Mouse (Mus musculus) neural tube, embryonic 15.5 days (tissue): ENCODE measurements around the gene Jazf1. TPM values are rescaled to one million over a fixed set of nuclear protein-coding genes. Genes with fewer than 3 reads are reported as not detected.

Source experiments
- ATAC-seq: fragments of 200-750 bp; cut with Nextera tagmentation; 2 replicates; pipeline ENCODE4 v1.8.0; 2017; ENCODE audit warnings: mild to moderate bottlenecking, moderate TSS enrichment, moderate library complexity; ENCODE audit not compliant: low FRiP score
- H3K27ac ChIP-seq: fragments of 300-500 bp; sonication (generic); replicated peaks from 2 replicates; pipeline ENCODE4 v1.5.1; 2015; ENCODE audit warnings: mild to moderate bottlenecking, inconsistent platforms
- H3K27me3 ChIP-seq: fragments of 300-500 bp; sonication (generic); replicated peaks from 2 replicates; pipeline ENCODE4 v1.6.1; 2015; ENCODE audit warnings: inconsistent platforms
- H3K36me3 ChIP-seq: fragments of 300-500 bp; sonication (generic); 2 replicates; pipeline ENCODE4 v1.6.1; 2015; ENCODE audit warnings: inconsistent platforms
- H3K4me1 ChIP-seq: fragments of 300-500 bp; sonication (generic); 2 replicates; pipeline ENCODE4 v1.6.1; 2015; ENCODE audit warnings: inconsistent platforms
- H3K4me2 ChIP-seq: fragments of 300-500 bp; sonication (generic); 2 replicates; pipeline ENCODE4 v1.6.1; 2015; ENCODE audit warnings: inconsistent platforms, mild to moderate bottlenecking, moderate library complexity
- H3K4me3 ChIP-seq: fragments of 300-500 bp; sonication (generic); replicated peaks from 2 replicates; pipeline ENCODE4 v1.5.1; 2015; ENCODE audit warnings: mild to moderate bottlenecking, inconsistent platforms
- H3K9ac ChIP-seq: fragments of 300-500 bp; sonication (generic); replicated peaks from 2 replicates; pipeline ENCODE4 v1.6.1; 2015; ENCODE audit warnings: mild to moderate bottlenecking, inconsistent platforms
- H3K9me3 ChIP-seq: fragments of 300-500 bp; sonication (generic); replicated peaks from 2 replicates; pipeline ENCODE4 v1.6.1; 2016; ENCODE audit warnings: inconsistent platforms
- WGBS: fragments of 180-500 bp; shearing (Covaris S2); methylation state at CpG from one replicate; pipeline ENCODE4 v1.1.7; 2015; ENCODE audit warnings: mixed read lengths; 5-methylcytosine and 5-hydroxymethylcytosine counted together
- polyA plus RNA-seq: library from polyadenylated mRNA; unstranded; fragments of >200 nt; fragmentation: Nextera tagmentation; extraction: Ambion mirVana; gene quantifications from 2 replicates; pipeline ENCODE4 v1.2.1, GENCODE M21; 2015

The Jazf1 gene
- 53.5 and 58.3 TPM in 2 replicates for polyA plus RNA-seq

DNA sequence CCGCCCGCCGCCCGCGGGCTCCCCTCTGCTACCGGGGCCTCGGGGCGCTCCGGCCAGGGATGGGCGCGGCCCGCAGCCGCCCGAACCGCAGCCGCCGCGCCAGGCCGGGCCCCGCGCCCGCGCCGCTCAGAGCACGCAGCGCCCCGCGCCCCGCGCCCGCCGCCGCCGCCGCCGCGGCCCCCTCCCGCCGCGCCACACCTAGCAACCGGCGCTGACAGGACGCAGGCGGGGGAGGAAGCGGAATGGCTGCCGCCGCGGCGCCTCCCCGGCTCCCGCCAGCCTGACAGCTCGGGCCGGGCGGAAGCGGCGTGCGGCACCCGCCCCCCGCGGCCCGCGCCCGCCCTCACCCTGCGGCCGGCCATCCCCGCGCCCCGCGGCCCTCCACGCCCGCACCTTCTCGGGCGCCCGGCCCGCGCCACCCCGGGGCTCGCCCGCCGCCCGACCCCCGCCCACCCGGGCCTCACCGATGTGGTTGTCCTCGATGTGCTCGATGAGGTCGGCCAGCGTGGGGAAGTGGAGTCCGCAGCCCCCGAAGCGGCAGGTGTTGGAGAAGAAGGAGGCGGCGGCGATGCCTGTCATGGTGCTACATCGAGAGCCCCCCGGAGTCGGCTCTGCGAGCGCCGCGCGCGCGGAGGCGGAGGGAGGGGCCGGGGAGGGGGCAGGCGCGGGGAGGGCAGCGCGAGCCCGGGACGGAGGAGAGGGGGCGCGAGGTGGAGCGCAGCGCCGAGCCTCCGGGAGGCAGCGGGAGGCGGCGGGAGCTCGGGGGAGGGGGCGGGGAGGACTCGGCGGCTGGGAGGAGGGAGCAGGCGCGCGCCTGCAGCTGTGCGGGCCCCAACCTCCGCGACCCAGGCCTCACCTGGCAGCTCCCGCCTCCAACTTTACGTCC lies at the start of gene Jazf1:
Gene Jazf1 (minus strand): TSS at position 643 of the 886 bp plus-strand sequence.
- ATAC-seq: peak; percentile 82
- H3K9me3 ChIP-seq: no peaks in the 10 kb centered on the region
- H3K9ac ChIP-seq: peak within 1 kb of the TSS; percentile 87
- peaks cover 16% of the 10 kb centered on the region for H3K4me1 ChIP-seq
- H3K27me3 ChIP-seq: 0 out of 2 replicates have a peak, but pooled peaks cover 7% of the 10 kb centered on the region
- H3K4me3 ChIP-seq: peak within 1 kb of the TSS; percentile 53
- H3K27ac ChIP-seq: peak within 1 kb of the TSS; percentile 82
- no peaks in the 10 kb centered on the region for H3K36me3 ChIP-seq
- under 1% methylated on average over 57 of the region's 133 CpGs for WGBS
- peak within 1 kb of the TSS; percentile 86 for H3K4me2 ChIP-seq

DNA sequence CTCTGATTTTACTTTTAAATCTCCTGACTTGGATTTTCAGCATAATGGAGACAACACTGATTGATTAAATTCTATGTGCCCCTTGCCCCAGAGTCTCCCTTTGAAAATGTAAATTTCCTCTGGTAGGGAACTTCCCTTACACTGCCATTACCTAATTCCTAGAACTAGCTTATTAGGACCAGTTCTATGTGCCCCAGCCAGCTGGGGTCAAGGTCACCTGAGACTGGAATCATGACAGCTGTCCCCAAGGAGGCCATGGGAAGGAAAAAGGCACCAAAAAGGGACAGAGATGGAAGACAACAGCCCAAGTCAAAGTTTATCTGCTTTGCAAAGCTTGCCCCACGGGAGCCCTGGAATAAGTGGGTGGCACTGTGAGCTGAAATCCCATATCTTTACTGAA lies 49.4 kb upstream of the Jazf1 start:
- ATAC-seq: no peak
- WGBS: 56% methylated on average over 1 of the region's 1 CpGs

DNA sequence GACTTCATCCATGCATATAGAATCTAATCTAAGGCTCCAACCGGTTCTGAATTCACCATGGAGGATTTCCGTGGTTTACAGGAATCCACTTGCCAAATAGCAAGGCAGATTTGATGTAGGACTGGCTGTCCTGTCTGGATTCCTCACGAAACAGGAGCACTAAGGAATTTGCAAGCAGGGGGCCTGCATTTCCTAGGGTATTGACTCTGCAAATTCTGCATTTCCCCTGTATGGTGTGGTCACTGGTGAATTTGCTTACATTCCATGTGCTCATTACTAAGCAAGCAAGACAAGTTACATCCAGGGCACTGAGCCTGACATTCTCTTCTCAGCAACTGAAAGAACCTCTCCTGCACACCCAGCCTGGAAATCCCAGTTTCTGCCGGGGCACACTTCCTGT lies 18.4 kb upstream of the Jazf1 start:
- no peak overlapping the region for H3K4me2 ChIP-seq
- no peak overlapping the region for H3K4me3 ChIP-seq
- H3K27me3 ChIP-seq: no peaks in the 10 kb centered on the region
- no peaks in the 10 kb centered on the region for H3K36me3 ChIP-seq
- H3K27ac ChIP-seq: no peak overlapping the region
- H3K9me3 ChIP-seq: no peaks in the 10 kb centered on the region
- no peaks in the 10 kb centered on the region for H3K4me1 ChIP-seq
- no peak overlapping the region for H3K9ac ChIP-seq
- no peak for ATAC-seq
- 67% methylated on average over 4 of the region's 4 CpGs for WGBS

More for the DNA sequence above, 49.4 kb upstream of the Jazf1 start:
- Histone ChIP-seq H3K9me3 (no peaks in the 10 kb centered on the region), H3K4me2 (no peak overlapping the region), H3K4me1 (no peaks in the 10 kb centered on the region), H3K27me3 (no peaks in the 10 kb centered on the region), H3K9ac (no peak overlapping the region), H3K36me3 (no peaks in the 10 kb centered on the region), H3K27ac (no peak overlapping the region), H3K4me3 (no peak overlapping the region)

DNA sequence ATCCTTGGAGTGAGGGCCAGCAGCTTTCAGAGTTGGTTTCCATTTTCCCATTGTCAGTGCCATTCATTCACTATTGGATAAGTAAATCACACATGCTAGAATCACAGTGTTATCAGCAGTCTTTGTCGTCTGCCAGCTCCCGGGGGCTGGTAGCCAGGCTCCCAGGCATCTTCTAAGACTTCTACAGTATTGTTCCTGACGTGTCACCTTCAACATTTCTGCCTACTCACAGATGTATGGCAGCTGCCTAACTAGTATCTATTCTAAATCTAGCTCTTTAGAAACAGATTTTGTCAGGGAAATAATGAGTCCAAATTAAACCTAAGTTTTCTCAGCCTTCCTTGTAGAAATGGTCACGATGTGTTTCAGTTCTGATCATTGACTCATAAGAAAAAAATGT lies 12.8 kb upstream of the Jazf1 start:
- H3K27ac ChIP-seq: no peak overlapping the region
- no peak overlapping the region for H3K4me2 ChIP-seq
- H3K9me3 ChIP-seq: no peaks in the 10 kb centered on the region
- H3K9ac ChIP-seq: no peak overlapping the region
- H3K4me1 ChIP-seq: no peaks in the 10 kb centered on the region
- no peak for ATAC-seq
- WGBS: 79% methylated on average over 4 of the region's 4 CpGs
- no peak overlapping the region for H3K4me3 ChIP-seq
- no peaks in the 10 kb centered on the region for H3K36me3 ChIP-seq
- H3K27me3 ChIP-seq: no peaks in the 10 kb centered on the region

DNA sequence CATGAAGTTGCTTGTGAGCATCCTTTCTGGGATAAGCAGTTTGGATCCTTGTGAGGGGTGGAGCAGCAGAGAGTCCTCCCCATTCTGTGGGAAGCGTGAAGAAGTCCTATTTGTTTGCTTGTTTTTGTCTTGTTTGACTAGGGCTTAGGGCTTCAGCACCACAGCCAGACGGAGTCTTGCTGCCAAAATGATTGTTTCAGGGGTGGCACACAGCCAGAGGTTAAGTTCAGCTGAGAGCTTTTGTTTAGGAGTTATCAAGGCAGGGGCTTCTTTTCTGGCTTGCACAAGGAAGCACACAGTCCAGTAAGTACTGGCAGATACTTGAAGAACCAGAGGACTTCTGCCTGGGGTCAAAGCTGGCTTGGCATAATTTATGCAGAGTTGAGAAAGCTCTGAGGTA lies 10.2 kb upstream of the Jazf1 start:
- no peaks in the 10 kb centered on the region for H3K27me3 ChIP-seq
- no peak for ATAC-seq
- no peaks in the 10 kb centered on the region for H3K9me3 ChIP-seq
- no peak overlapping the region for H3K9ac ChIP-seq
- H3K4me2 ChIP-seq: no peak overlapping the region
- no peaks in the 10 kb centered on the region for H3K4me1 ChIP-seq
- H3K4me3 ChIP-seq: no peak overlapping the region
- 31% methylated on average over 2 of the region's 2 CpGs for WGBS
- no peaks in the 10 kb centered on the region for H3K36me3 ChIP-seq
- H3K27ac ChIP-seq: no peak overlapping the region

DNA sequence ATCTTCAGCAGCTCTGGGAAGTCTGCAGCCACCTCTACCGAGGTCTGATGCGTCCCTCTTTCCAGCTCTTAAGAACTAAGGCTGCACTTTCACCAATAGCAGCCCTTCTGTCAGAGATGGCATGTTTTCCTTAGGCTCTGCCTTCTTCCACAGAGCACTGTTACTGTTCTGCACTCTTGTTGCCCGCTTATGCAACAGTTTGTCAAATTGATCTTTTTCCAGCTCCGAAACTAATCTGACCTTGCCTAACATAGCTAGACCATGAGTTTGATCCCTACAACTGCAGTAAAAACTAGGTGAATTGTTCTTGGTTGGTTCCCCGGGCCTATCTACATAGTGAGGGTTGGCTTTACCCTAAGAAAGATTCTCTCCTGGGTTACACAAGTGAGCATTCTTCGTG lies 3.3 kb upstream of the Jazf1 start:
- Histone ChIP-seq H3K36me3 (no peaks in the 10 kb centered on the region), H3K27me3 (0 out of 2 replicates have a peak, but pooled peaks cover 7% of the 10 kb centered on the region), H3K4me3 (no peak overlapping the region), H3K4me2 (no peak overlapping the region), H3K4me1 (peaks cover 14% of the 10 kb centered on the region), H3K27ac (no peak overlapping the region), H3K9me3 (no peaks in the 10 kb centered on the region), H3K9ac (no peak overlapping the region)
- ATAC-seq: no peak
- 85% methylated on average over 6 of the region's 6 CpGs for WGBS

DNA sequence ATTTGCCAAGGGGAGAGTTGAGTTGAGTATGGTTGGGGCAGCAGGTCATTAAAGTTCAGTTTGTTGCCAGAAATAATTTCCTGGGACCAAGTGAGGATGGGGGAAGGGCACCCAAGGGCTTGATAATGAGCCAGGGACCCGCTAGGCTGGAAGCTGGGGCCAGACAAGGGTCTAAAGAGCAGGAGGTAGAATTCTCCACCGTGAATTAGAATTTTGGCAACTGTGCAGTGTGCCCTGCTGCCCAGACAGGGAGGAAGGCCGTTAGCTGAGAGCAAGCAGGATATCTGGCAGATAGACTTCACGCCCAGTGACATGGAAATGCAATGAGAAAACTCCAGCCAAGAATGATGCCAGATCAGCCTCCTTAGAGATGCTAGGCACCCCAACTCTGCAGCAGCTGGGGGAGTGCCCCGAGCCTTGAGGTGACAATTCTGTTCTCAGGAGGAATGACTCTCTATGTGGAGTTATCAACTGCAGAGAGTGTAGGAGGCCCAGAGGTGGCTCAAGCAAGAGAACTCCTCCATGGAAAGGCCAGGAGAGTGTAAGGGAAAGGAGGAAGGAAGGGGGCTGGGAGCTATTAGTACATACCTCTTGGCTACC lies 1.6 kb upstream of the Jazf1 start:
- Histone ChIP-seq H3K27me3 (0 out of 2 replicates have a peak, but pooled peaks cover 7% of the 10 kb centered on the region), H3K9ac (no peak overlapping the region), H3K4me1 (peaks cover 16% of the 10 kb centered on the region), H3K27ac (no peak overlapping the region), H3K4me2 (no peak overlapping the region), H3K4me3 (no peak overlapping the region), H3K9me3 (no peaks in the 10 kb centered on the region), H3K36me3 (no peaks in the 10 kb centered on the region)
- no peak for ATAC-seq
- 34% methylated on average over 5 of the region's 5 CpGs for WGBS

DNA sequence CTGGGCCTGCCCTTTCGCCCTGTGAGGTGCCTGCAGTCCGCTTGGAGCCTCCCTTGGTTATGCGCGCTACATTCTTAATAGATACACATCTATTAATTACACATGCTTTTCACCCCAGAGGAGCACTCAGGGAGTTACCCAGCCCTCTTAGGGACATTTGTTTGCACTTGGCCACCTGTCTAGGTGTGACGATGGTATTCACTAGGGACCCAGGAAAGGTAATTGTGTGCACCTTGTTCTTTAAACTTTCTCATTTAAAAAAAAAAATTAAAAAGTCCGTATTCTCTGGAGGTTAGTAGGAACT lies 396 bp upstream of the Jazf1 start:
- H3K9ac ChIP-seq: peak overlapping the region; percentile 87
- H3K9me3 ChIP-seq: no peaks in the 10 kb centered on the region
- H3K27ac ChIP-seq: peak overlapping the region; percentile 82
- H3K4me3 ChIP-seq: peak overlapping the region; percentile 53
- no peaks in the 10 kb centered on the region for H3K36me3 ChIP-seq
- peak overlapping the region; percentile 86 for H3K4me2 ChIP-seq
- 2% methylated on average over 6 of the region's 6 CpGs for WGBS
- peaks cover 16% of the 10 kb centered on the region for H3K4me1 ChIP-seq
- 0 out of 2 replicates have a peak, but pooled peaks cover 7% of the 10 kb centered on the region for H3K27me3 ChIP-seq
- peak; percentile 48 for ATAC-seq

DNA sequence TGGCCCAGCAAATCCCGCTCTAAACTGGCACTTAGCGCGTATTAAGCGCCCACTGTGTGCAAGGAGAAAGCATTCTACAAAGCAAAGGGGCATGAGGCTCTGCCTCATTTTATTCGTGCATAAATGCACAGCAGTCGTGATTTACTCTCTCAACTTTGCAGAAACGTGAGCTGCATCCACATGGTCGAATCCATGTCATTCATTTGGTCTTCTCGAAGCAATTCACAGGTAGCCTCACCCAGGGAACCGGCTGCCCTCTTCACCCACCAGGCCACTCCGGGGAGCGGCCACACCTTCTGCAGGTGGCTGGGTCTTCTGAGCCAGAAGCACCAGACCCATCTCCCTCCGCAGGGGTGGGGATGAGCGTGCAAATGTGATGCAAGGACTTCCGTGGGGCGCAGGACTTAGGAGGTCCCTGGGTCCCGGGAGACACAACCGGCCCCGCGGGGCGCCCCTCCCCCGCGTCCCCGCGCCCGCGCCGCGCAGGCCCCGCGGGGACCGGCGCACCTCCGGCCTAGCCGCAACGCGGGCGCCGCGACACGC lies 914 bp downstream of the Jazf1 start:
- Histone ChIP-seq H3K36me3 (no peaks in the 10 kb centered on the region), H3K27ac (peak overlapping the region; percentile 82), H3K27me3 (0 out of 2 replicates have a peak, but pooled peaks cover 7% of the 10 kb centered on the region), H3K4me1 (peaks cover 16% of the 10 kb centered on the region), H3K4me3 (peak overlapping the region; percentile 53), H3K9ac (peak overlapping the region; percentile 87), H3K4me2 (peak overlapping the region; percentile 86), H3K9me3 (no peaks in the 10 kb centered on the region)
- 2% methylated on average over 38 of the region's 41 CpGs for WGBS
- peak; percentile 19; the same call in 1 of the 2 replicates for ATAC-seq

DNA sequence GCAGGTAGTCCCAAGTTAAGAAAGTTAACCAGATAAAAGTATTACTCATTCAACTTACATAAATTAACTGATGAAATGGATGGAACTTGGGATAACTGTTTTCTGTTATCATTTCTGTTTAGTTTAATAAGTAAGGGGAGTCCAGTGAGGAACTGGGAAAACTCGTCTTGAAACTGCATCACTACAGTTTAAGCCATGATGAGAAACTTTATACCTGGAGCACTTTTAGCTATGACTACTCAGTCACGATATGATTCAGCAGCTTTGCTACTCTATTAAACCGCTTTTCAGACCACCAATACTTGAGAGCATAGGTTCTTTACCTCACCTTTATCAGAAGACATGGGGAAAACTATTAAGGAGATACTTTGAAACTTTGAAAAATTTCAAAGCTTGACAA lies 1.5 kb downstream of the Jazf1 start:
- Histone ChIP-seq H3K4me2 (peak overlapping the region; percentile 86), H3K4me1 (peaks cover 16% of the 10 kb centered on the region), H3K27ac (no peak overlapping the region), H3K9ac (0 out of 2 replicates have a peak overlapping the region, but pooled peaks have one; percentile 87), H3K4me3 (peak overlapping the region; percentile 53), H3K27me3 (0 out of 2 replicates have a peak, but pooled peaks cover 7% of the 10 kb centered on the region), H3K36me3 (no peaks in the 10 kb centered on the region), H3K9me3 (no peaks in the 10 kb centered on the region)
- WGBS: 65% methylated on average over 3 of the region's 3 CpGs
- no peak for ATAC-seq

DNA sequence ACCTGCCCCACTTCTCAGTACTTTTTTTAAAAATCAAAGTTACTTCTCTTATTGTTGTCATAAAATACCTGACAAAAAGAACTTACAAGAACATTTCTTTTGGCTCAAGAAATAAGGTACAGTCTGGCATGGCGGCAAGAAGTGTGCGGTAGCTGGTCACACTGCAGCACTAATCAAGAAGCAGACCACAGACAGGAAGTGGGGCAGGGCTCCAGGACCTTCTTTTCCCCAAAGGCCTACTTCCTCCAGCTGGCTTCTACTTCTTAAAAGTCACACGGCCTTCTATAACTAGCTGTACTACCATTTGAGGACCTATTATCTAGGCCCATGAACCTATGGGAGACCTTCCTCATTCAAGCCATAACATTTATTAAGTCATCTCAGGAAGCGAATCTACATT lies 4.4 kb downstream of the Jazf1 start:
- Histone ChIP-seq H3K27ac (no peak overlapping the region), H3K9ac (no peak overlapping the region), H3K4me3 (no peak overlapping the region), H3K27me3 (no peaks in the 10 kb centered on the region), H3K4me1 (peaks cover 14% of the 10 kb centered on the region), H3K36me3 (peaks cover 3% of the 10 kb centered on the region; the same call in 1 of the 2 replicates), H3K9me3 (no peaks in the 10 kb centered on the region), H3K4me2 (no peak overlapping the region)
- 94% methylated on average over 4 of the region's 4 CpGs for WGBS
- no peak for ATAC-seq
